Mouse (Mus musculus) embryonic fibroblast, embryonic 13.5 days (primary cell): ENCODE results near the gene Otulin.

Experiments used
- CTCF ChIP-seq: IDR thresholded peaks from 2 replicates; pipeline ENCODE4 v1.5.1; 2011; ENCODE audit warnings: mild to moderate bottlenecking, control low read depth, low read length, moderate library complexity, borderline replicate concordance; ENCODE audit not compliant: insufficient read depth
- POLR2A ChIP-seq: IDR thresholded peaks from 2 replicates; pipeline ENCODE4 v1.6.1; 2011; ENCODE audit warnings: low read depth, mild to moderate bottlenecking, control low read depth, low read length, moderate library complexity

- no peak for TF ChIP-seq POLR2A
- TF ChIP-seq CTCF: no peak
Measured at GRCm38 (mm10) chr15:27502338-27502737, 128.2 kb downstream of the Otulin start.
